Mouse (Mus musculus) left cerebral cortex, postnatal 10 days (tissue): ENCODE measurements around the gene Klhl24. TPM values are rescaled to one million over a fixed set of nuclear protein-coding genes. Genes with fewer than 3 reads are reported as not detected.
A peak's percentile ranks its signal among the peaks of the same experiment; 100 is the strongest.
"Not testable (repeated sequence)": the region's sequence is repeated elsewhere in the genome, so short reads cannot be mapped to it uniquely, and the experiment has no call there.

ENCODE experiments used
- DNase-seq, 2 experiments: peaks; one replicate each; pipeline ENCODE4 v3.0.0; 2021 to 2022; ENCODE audit warnings: low spot score in 2 of 2, mixed read lengths in 1 of 2; ENCODE audit errors: extremely low spot score in 1 of 2
- intact Hi-C: fragments of 180-260 bp; cut with DNase I; formaldehyde crosslinking; loops from one replicate; pipeline ENCODE4 v1.15.1; 2025
- total RNA-seq, 2 experiments: library from RNA; stranded (reverse); gene quantifications; 2 replicates each; pipeline ENCODE4 v1.2.3; 2021

The Klhl24 gene
- total RNA-seq, 2 experiments from 2014 or later = 76.6 to 76.8 TPM

GRCm38 (mm10) chr16:20126319-20126883, 29.1 kb downstream of the Klhl24 start:
- DNase-seq, intact Hi-C loops: not testable (repeated sequence)

- DNase-seq = no peak
- intact Hi-C loops = no loop called here
Measured at GRCm38 (mm10) chr16:20130397-20130796, 33.1 kb downstream of the Klhl24 start.

GRCm38 (mm10) chr16:20140772-20141531, 43.6 kb downstream of the Klhl24 start, which contains the start of gene Yeats2:
Gene Yeats2, plus strand, starts transcription at chr16:20141063.
- peak; percentile 71 to 91 for DNase-seq
- intact Hi-C loops = no loop called here

GRCm38 (mm10) chr16:20144568-20144967, 47.2 kb downstream of the Klhl24 start:
- DNase-seq = no peak
- intact Hi-C loops = no loop called here

GRCm38 (mm10) chr16:20151991-20152390, 54.6 kb downstream of the Klhl24 start:
- DNase-seq = no peak
- intact Hi-C loops = no loop called here

GRCm38 (mm10) chr16:20153742-20154141, 56.4 kb downstream of the Klhl24 start:
- intact Hi-C loops = no loop called here

DNA sequence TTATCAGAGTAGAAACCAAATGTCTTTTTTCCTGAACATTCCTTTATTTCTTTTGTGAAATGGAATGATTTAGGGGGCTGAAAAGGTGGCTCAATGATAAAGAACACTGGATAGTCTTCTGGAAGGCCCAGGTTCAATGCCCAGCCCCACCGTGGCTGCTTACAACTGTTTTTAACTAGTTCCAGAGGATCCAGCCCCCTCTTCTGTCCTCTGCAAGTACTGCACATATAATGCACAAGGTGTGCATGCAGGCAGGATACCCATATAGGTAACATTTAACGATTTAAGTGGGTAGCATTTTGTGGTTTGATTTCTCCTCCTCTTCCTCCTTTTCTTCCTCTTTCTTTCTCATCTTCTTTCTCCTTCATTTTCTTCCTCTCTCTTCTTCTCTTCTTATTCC, 62.8 kb downstream of the Klhl24 start:
- intact Hi-C loops = no loop called here
- no peak for DNase-seq

More at GRCm38 (mm10) chr16:20153742-20154141, 56.4 kb downstream of the Klhl24 start:
- no peak for DNase-seq

DNA sequence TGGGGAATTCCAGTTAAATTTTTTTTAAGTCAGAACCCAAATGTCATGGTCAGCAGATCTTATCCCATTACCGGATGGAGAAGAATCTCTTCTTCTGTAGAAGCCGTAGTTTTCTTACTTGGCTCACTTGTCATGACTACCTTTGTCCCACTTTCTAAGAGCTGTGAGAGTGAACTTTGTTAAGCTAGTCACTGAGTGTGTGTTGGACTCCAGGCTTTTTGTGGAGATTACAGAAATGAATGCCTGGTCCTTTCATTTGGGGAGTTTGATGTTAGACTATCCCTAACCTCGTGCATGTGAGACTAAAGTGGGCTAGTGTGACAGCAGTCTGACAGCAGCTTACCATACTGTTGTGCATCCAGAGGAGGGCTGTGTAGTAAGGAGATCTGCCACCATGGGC, 71.7 kb downstream of the Klhl24 start:
- no peak for DNase-seq

GRCm38 (mm10) chr16:20169471-20170106, 72.2 kb downstream of the Klhl24 start:
- intact Hi-C loops = no loop called here
- DNase-seq = peak in 1 of 2 experiments; percentile 11

More for the DNA sequence above, 71.7 kb downstream of the Klhl24 start:
- intact Hi-C loops = no loop called here

Other genes with a start within 250 kb of the Klhl24 start
- gene Klhl6, start 114.5 kb upstream of the Klhl24 start, total RNA-seq = 1 to 10 TPM; 2.5 to 3.0 TPM
- gene Yeats2, start 43.5 kb downstream of the Klhl24 start, total RNA-seq = 10 to 100 TPM; 44.2 to 47.2 TPM
- gene Map6d1, start 143.8 kb downstream of the Klhl24 start, total RNA-seq = 10 to 100 TPM; 27.3 to 29.2 TPM
- 10 to 100 TPM; 62.8 to 65.7 TPM for gene Parl, start 204.8 kb downstream of the Klhl24 start, total RNA-seq
- gene Cyp2ab1, start 227.9 kb downstream of the Klhl24 start, total RNA-seq = not detected